Mouse (Mus musculus): Measurements from ENCODE around the gene Sh3rf1.

GRCm38 (mm10) chr8:61391058-61391434 lies 167.4 kb downstream of the Sh3rf1 start:
- TF ChIP-seq CTCF (IDR thresholded peaks at IDR 0.05; ENCODE audit: borderline replicate concordance, insufficient read depth, low read depth, low read length) (no peak), POLR2A (IDR thresholded peaks at IDR 0.05; ENCODE audit: borderline replicate concordance, insufficient read depth, low read length) (no peak)
